Comparison of ENCODE assay signal across 9 mouse cellular contexts in genomic region chr7:30490251-30490956, GRCm38 (mm10). TPM values are rescaled to one million over a fixed set of nuclear protein-coding genes. Genes with fewer than 3 reads are reported as not detected.
A peak's percentile ranks its signal among the peaks of the same experiment; 100 is the strongest.
DNase-seq lines count a peak whose midpoint lies in the region; ATAC-seq and TF ChIP-seq lines count a peak whose summit lies in the region.
"Had no signal": no experiment of that assay in that cellular context is flagged by ENCODE, and none has a peak within 500 bp of the region (broad histone marks: within the 10 kb centered on the region; RNA-seq: fewer than 3 reads in every experiment).

No protein-coding gene starts in this region.

- no peaks in the 10 kb centered on the region for H3K4me1 ChIP-seq in kidney, postnatal 0 days (replicated peaks; ENCODE audit: insufficient read depth, low read length)
- H3K4me1 ChIP-seq in cerebellum, adult 2 months (ENCODE audit: control insufficient read depth, insufficient read depth, low read length) = no peaks in the 10 kb centered on the region
- no peaks in the 10 kb centered on the region for H3K4me1 ChIP-seq in lung, embryonic 14.5 days (ENCODE audit: insufficient read depth)
- H3K4me1 ChIP-seq in heart, embryonic 10.5 days = no peaks in the 10 kb centered on the region

- TF ChIP-seq CTCF in kidney, postnatal 0 days (IDR thresholded peaks at IDR 0.05; ENCODE audit: low read depth) = peak; percentile 80
- TF ChIP-seq CTCF in cerebellum, adult 2 months (IDR thresholded peaks at IDR 0.05; ENCODE audit: borderline replicate concordance, insufficient read depth, low read depth, low read length) = peak; percentile 67
- peak; percentile 74 for TF ChIP-seq CTCF in lung, embryonic 14.5 days (IDR thresholded peaks at IDR 0.05; ENCODE audit: low read depth)

- no peaks in the 10 kb centered on the region for H3K36me3 ChIP-seq in kidney, postnatal 0 days (ENCODE audit: insufficient read depth, low read length)
- no peaks in the 10 kb centered on the region for H3K36me3 ChIP-seq in lung, embryonic 14.5 days (ENCODE audit: insufficient read depth)
- H3K36me3 ChIP-seq in splenic B cell, adult 2 months (ENCODE audit: control insufficient read depth, insufficient read depth, low read length, poor library complexity, severe bottlenecking) = no peaks in the 10 kb centered on the region
- no peaks in the 10 kb centered on the region for H3K36me3 ChIP-seq in heart, embryonic 10.5 days

- 35% methylated on average over 16 of the region's 16 CpGs for WGBS in kidney, postnatal 0 days
- WGBS in cerebellum, adult 2 months = 14% methylated on average over 16 of the region's 16 CpGs
- 30% methylated on average over 16 of the region's 16 CpGs for WGBS in lung, embryonic 14.5 days
- WGBS in heart, embryonic 10.5 days = 28% methylated on average over 16 of the region's 16 CpGs

- no peak overlapping the region for H3K4me3 ChIP-seq in kidney, postnatal 0 days (replicated peaks; ENCODE audit: low read depth, low read length)
- H3K4me3 ChIP-seq in cerebellum, adult 2 months (replicated peaks; ENCODE audit: insufficient read depth, low read depth, low read length) = no peak overlapping the region
- H3K4me3 ChIP-seq in lung, embryonic 14.5 days (ENCODE audit: low read depth, low read length) = no peak overlapping the region
- no peak overlapping the region for H3K4me3 ChIP-seq in heart, embryonic 10.5 days
- H3K4me3 ChIP-seq: megakaryocyte, embryonic 14.5 days had no signal

- no peak for TF ChIP-seq POLR2A in cerebellum, adult 2 months (IDR thresholded peaks at IDR 0.05; ENCODE audit: borderline replicate concordance, insufficient read depth, low read length)

- no peak overlapping the region for H3K9ac ChIP-seq in kidney, postnatal 0 days (ENCODE audit: low read depth, low read length)
- no peak overlapping the region for H3K9ac ChIP-seq in lung, embryonic 14.5 days

- no peak overlapping the region for H3K4me2 ChIP-seq in kidney, postnatal 0 days (ENCODE audit: low read length)
- H3K4me2 ChIP-seq in lung, embryonic 14.5 days = no peak overlapping the region

- ATAC-seq in kidney, postnatal 0 days (replicated peaks; ENCODE audit: low FRiP score, low read depth) = no peak
- no peak for ATAC-seq in lung, embryonic 14.5 days (ENCODE audit: insufficient read depth)

- H3K27me3 ChIP-seq in kidney, postnatal 0 days (ENCODE audit: insufficient read depth, low read length) = no peaks in the 10 kb centered on the region
- no peaks in the 10 kb centered on the region for H3K27me3 ChIP-seq in cerebellum, adult 2 months (ENCODE audit: control insufficient read depth, insufficient read depth, low read length)
- H3K27me3 ChIP-seq in lung, embryonic 14.5 days (ENCODE audit: insufficient read depth, low read length) = no peaks in the 10 kb centered on the region
- H3K27me3 ChIP-seq in splenic B cell, adult 2 months (ENCODE audit: control insufficient read depth, insufficient read depth, low read length, poor library complexity, severe bottlenecking) = no peaks in the 10 kb centered on the region
- peaks cover 29% of the 10 kb centered on the region; the same call in 1 of the 2 replicates for H3K27me3 ChIP-seq in heart, embryonic 10.5 days (ENCODE audit: insufficient read depth, poor library complexity, severe bottlenecking)

- no peaks in the 10 kb centered on the region for H3K9me3 ChIP-seq in kidney, postnatal 0 days (replicated peaks; ENCODE audit: low read length)
- H3K9me3 ChIP-seq in lung, embryonic 14.5 days (ENCODE audit: low read depth, low read length) = no peaks in the 10 kb centered on the region
- no peaks in the 10 kb centered on the region for H3K9me3 ChIP-seq in heart, embryonic 10.5 days

- H3K27ac ChIP-seq in kidney, postnatal 0 days = no peak overlapping the region
- no peak overlapping the region for H3K27ac ChIP-seq in cerebellum, adult 2 months (ENCODE audit: insufficient read depth, low read length)
- H3K27ac ChIP-seq in lung, embryonic 14.5 days (ENCODE audit: low read depth) = no peak overlapping the region
- H3K27ac ChIP-seq in heart, embryonic 10.5 days = no peak overlapping the region

- DNase-seq in kidney, postnatal 0 days (ENCODE audit: low spot score) = peak; percentile 68
- no peak for DNase-seq in kidney, adult 11 months
- DNase-seq in MEL-GATA-1-ER (ENCODE audit: extremely low read depth, low read depth) = peak; percentile 26
- peak; percentile 42 to 62 for DNase-seq in cerebellum, adult 2 months
- DNase-seq in kidney, postnatal 14 days = peak; percentile 32
- peak; percentile 74 for DNase-seq in lung, embryonic 14.5 days
- peak; percentile 72 for DNase-seq in splenic B cell, adult 2 months (ENCODE audit: low read depth, low spot score)
- no peak for DNase-seq in heart, embryonic 10.5 days (ENCODE audit: low spot score)

RNA-seq across cellular contexts. Expression of gene Prodh2, which starts 3.0 kb away (rescaled TPM):
- 22.9 and 34.1 TPM in 2 replicates for polyA plus RNA-seq in kidney, postnatal 0 days (2015; fragmentation: Nextera tagmentation; extraction: Ambion mirVana)
- not detected in 2 replicates for polyA plus RNA-seq in cerebellum, adult 2 months (2012; rRNA removed)
- not detected in 2 replicates for polyA plus RNA-seq in lung, embryonic 14.5 days (2014; fragmentation: Nextera tagmentation; extraction: Ambion mirVana)
- 0.30 and 3.0 TPM in 2 replicates for polyA plus RNA-seq in heart, embryonic 10.5 days (2016; fragmentation: Nextera tagmentation; extraction: Ambion mirVana)

RNA-seq across cellular contexts. Expression of gene Nphs1, which starts 32.3 kb away (rescaled TPM):
- 3.8 and 4.3 TPM in 2 replicates for polyA plus RNA-seq in kidney, postnatal 0 days (2015; fragmentation: Nextera tagmentation; extraction: Ambion mirVana)
- polyA plus RNA-seq in cerebellum, adult 2 months (2012; rRNA removed) = 0.43 and 0.56 TPM in 2 replicates
- 0.19 TPM in 1 of 2 replicates, not detected in the other for polyA plus RNA-seq in lung, embryonic 14.5 days (2014; fragmentation: Nextera tagmentation; extraction: Ambion mirVana)
- 0.55 and 0.79 TPM in 2 replicates for polyA plus RNA-seq in heart, embryonic 10.5 days (2016; fragmentation: Nextera tagmentation; extraction: Ambion mirVana)

RNA-seq across cellular contexts. Expression of gene Kirrel2, which starts 32.9 kb away (rescaled TPM):
- polyA plus RNA-seq in kidney, postnatal 0 days (2015; fragmentation: Nextera tagmentation; extraction: Ambion mirVana) = 0.65 and 1.5 TPM in 2 replicates
- polyA plus RNA-seq in cerebellum, adult 2 months (2012; rRNA removed) = 2.7 TPM in 2 replicates
- polyA plus RNA-seq in lung, embryonic 14.5 days (2014; fragmentation: Nextera tagmentation; extraction: Ambion mirVana) = not detected in 2 replicates
- 3.3 and 5.2 TPM in 2 replicates for polyA plus RNA-seq in heart, embryonic 10.5 days (2016; fragmentation: Nextera tagmentation; extraction: Ambion mirVana)

RNA-seq across cellular contexts. Expression of gene Arhgap33, which starts 44.5 kb away (rescaled TPM):
- polyA plus RNA-seq in kidney, postnatal 0 days (2015; fragmentation: Nextera tagmentation; extraction: Ambion mirVana) = 4.2 TPM in 2 replicates
- polyA plus RNA-seq in cerebellum, adult 2 months (2012; rRNA removed) = 38.5 and 39.8 TPM in 2 replicates
- 13.8 and 14.3 TPM in 2 replicates for polyA plus RNA-seq in lung, embryonic 14.5 days (2014; fragmentation: Nextera tagmentation; extraction: Ambion mirVana)
- polyA plus RNA-seq in heart, embryonic 10.5 days (2016; fragmentation: Nextera tagmentation; extraction: Ambion mirVana) = 8.5 and 9.0 TPM in 2 replicates

RNA-seq across cellular contexts. Expression of gene Aplp1, which starts 45.1 kb away (rescaled TPM):
- polyA plus RNA-seq in kidney, postnatal 0 days (2015; fragmentation: Nextera tagmentation; extraction: Ambion mirVana) = 24.1 and 25.4 TPM in 2 replicates
- polyA plus RNA-seq in cerebellum, adult 2 months (2012; rRNA removed) = 782 and 892 TPM in 2 replicates
- polyA plus RNA-seq in lung, embryonic 14.5 days (2014; fragmentation: Nextera tagmentation; extraction: Ambion mirVana) = 22.3 and 22.6 TPM in 2 replicates
- polyA plus RNA-seq in heart, embryonic 10.5 days (2016; fragmentation: Nextera tagmentation; extraction: Ambion mirVana) = 44.3 and 50.4 TPM in 2 replicates

Comparison
In these comparisons a context has a peak if more than half of its experiments do, and no peak if none do; other contexts are left out.
1. DNase-seq: peak in kidney, postnatal 0 days (single experiment), MEL-GATA-1-ER (single experiment), cerebellum, adult 2 months (2 of 2), kidney, postnatal 14 days (single experiment), lung, embryonic 14.5 days (single experiment) and splenic B cell, adult 2 months (single experiment); none in kidney, adult 11 months (single experiment) and heart, embryonic 10.5 days (single experiment).
2. Peak in every context shown above with its lines, with median percentiles within 50 percentile points of each other: CTCF ChIP-seq.